Mouse (Mus musculus) liver, adult 2 months (tissue): Measurements from ENCODE around the gene Nes.

ENCODE experiments used
- CTCF ChIP-seq: fragments of 200-500 bp; IDR thresholded peaks from 2 replicates; pipeline ENCODE4 v1.5.1; 2011; ENCODE audit warnings: low read depth, low read length, control low read depth
- POLR2A ChIP-seq: fragments of 200-500 bp; IDR thresholded peaks from 2 replicates; pipeline ENCODE4 v1.6.1; 2011; ENCODE audit warnings: low read length, control low read depth; ENCODE audit not compliant: insufficient read depth; ENCODE audit errors: extremely low read depth

DNA sequence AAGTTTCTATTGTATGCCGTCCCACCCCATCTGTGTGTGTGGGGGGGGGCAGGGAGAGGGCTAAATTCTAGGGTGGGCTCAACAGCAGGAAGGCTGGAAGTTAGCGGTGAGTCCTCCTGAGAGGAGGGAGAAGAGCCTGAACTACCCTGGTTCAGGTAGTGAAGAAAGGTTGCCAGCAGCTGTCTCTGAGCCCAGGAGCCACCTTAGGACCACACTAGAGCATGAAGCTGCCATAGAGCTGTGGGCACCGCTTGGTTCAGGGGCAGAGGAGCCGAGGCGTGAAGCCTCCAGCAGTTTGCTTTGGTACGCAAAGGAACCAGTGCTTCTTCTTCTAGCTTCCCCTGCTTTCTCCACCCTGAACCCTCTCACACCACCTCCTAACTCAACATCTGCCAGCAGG, 12.7 kb downstream of the Nes start:
- TF ChIP-seq POLR2A: no peak
- no peak for TF ChIP-seq CTCF
